Mouse (Mus musculus): Measurements from ENCODE around the gene Yju2.

GRCm38 (mm10) chr17:55977301-55977700, 18.4 kb downstream of the Yju2 start:
- no peak for TF ChIP-seq MYC (IDR thresholded peaks at IDR 0.05; ENCODE audit: low read depth, low read length)
- no peak for TF ChIP-seq CTCF (conservative IDR thresholded peaks at IDR 0.05 in 1 of 2, IDR thresholded peaks at IDR 0.05 in 1 of 2; ENCODE audit: low read depth in 2 of 2, low read length in 2 of 2)
- no peak for TF ChIP-seq EP300 (IDR thresholded peaks at IDR 0.05; ENCODE audit: low read length)
- TF ChIP-seq POLR2A (IDR thresholded peaks at IDR 0.05; ENCODE audit: low read depth, low read length) = no peak
- no peak for TF ChIP-seq MXI1 (IDR thresholded peaks at IDR 0.05; ENCODE audit: low read depth, low read length)
- no peak for TF ChIP-seq JUN (IDR thresholded peaks at IDR 0.05; ENCODE audit: insufficient read depth, low read depth, low read length)
- TF ChIP-seq USF1 (IDR thresholded peaks at IDR 0.05; ENCODE audit: low read depth, low read length) = no peak
- TF ChIP-seq PAX5 (IDR thresholded peaks at IDR 0.05; ENCODE audit: low read length) = no peak
- TF ChIP-seq E2F4 (IDR thresholded peaks at IDR 0.05; ENCODE audit: insufficient replicate concordance, low read depth, low read length) = no peak
- TF ChIP-seq ETS1 (conservative IDR thresholded peaks at IDR 0.05; ENCODE audit: low read depth, low read length) = no peak
- TF ChIP-seq UBTF (IDR thresholded peaks at IDR 0.05; ENCODE audit: low read depth, low read length) = no peak
- no peak for TF ChIP-seq NRF1 (IDR thresholded peaks at IDR 0.05; ENCODE audit: low read depth, low read length)
- no peak for TF ChIP-seq MAZ (IDR thresholded peaks at IDR 0.05; ENCODE audit: low read depth, low read length)
- no peak for TF ChIP-seq MAX (IDR thresholded peaks at IDR 0.05; ENCODE audit: low read length)
